17 mouse cellular contexts compared by ENCODE assay signal in the genomic region with DNA sequence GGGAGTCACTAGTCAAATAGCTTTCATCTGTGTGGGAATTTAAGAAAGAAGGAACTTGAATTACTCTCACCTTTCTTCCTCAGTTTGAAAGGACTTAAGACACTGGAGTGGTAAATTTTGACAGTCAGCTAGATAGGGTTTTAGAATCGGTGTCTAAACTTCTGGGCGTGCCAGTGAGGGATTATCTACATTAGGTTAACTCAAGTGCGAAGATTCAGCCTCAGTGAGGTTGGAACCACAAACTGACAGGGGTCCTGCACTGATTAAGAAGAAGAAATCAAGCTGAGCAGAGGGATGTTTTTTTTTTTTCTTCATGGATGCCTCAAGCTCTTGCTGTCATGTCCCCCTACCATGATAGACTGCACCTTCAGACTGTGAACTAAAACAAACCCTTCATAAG. TPM values are rescaled to one million over a fixed set of nuclear protein-coding genes. Genes with fewer than 3 reads are reported as not detected.
DNase-seq lines count a peak whose midpoint lies in the region; TF ChIP-seq lines count a peak whose summit lies in the region.
"Had no signal": no experiment of that assay in that cellular context is flagged by ENCODE, and none has a peak within 500 bp of the region (broad histone marks: within the 10 kb centered on the region; RNA-seq: fewer than 3 reads in every experiment).

No protein-coding gene starts in this region.

- peak; percentile 52 for DNase-seq in MEL (ENCODE audit: low read depth, low spot score)
- no peak for DNase-seq in gastrocnemius, postnatal 10 days
- DNase-seq: adrenal gland, adult 2 months; adrenal gland, adult 8-10 months; adrenal gland, postnatal 10 days; adrenal gland, postnatal 14 days; adrenal gland, postnatal 25 days; adrenal gland, postnatal 36 days; B cell, adult 2 months; cerebellum, adult 11 months; cerebellum, adult 11-12 months; cerebellum, adult 18-20 months; cerebellum, adult 2 months; cerebellum, adult 8-10 months had no signal

- H3K27me3 ChIP-seq in MEL (ENCODE audit: control insufficient read depth in 1 of 2, insufficient read depth in 2 of 2, low read length in 2 of 2): no peaks in the 10 kb centered on the region
- H3K27me3 ChIP-seq: CH12.LX, Patski had no signal

- no peaks in the 10 kb centered on the region for H3K9me3 ChIP-seq in MEL (replicated peaks; ENCODE audit: insufficient read depth, low read length)
- H3K9me3 ChIP-seq: G1E had no signal

- H3K4me1 ChIP-seq in MEL (ENCODE audit: control insufficient read depth in 1 of 2, insufficient read depth in 2 of 2, low read length in 2 of 2): 0 out of 4 replicates have a peak, but pooled peaks cover 0 to 3% of the 10 kb centered on the region in 2 experiments

- no peak for TF ChIP-seq POLR2A in MEL (IDR thresholded peaks at IDR 0.05; ENCODE audit: control insufficient read depth in 1 of 2, insufficient read depth in 1 of 2, low read depth in 1 of 2, low read length in 2 of 2, poor library complexity in 1 of 2)

- no peaks in the 10 kb centered on the region for H3K36me3 ChIP-seq in MEL (ENCODE audit: control insufficient read depth in 1 of 2, insufficient read depth in 2 of 2, low read length in 2 of 2)
- H3K36me3 ChIP-seq: G1E had no signal

- no peak overlapping the region for H3K9ac ChIP-seq in MEL (ENCODE audit: control insufficient read depth, low read depth, low read length, poor library complexity, severe bottlenecking)

- TF ChIP-seq RAD21 in MEL (IDR thresholded peaks at IDR 0.05; ENCODE audit: low read depth, low read length): no peak

- no peaks in the 10 kb centered on the region for H3K79me2 ChIP-seq in MEL (ENCODE audit: control insufficient read depth, insufficient read depth, low read length, poor library complexity)

- no peak for TF ChIP-seq CTCF in MEL (IDR thresholded peaks at IDR 0.05 in 2 of 3, conservative IDR thresholded peaks at IDR 0.05 in 1 of 3; ENCODE audit: control insufficient read depth in 1 of 3, insufficient read depth in 1 of 3, low read depth in 2 of 3, low read length in 3 of 3, poor library complexity in 1 of 3, severe bottlenecking in 1 of 3)

- TF ChIP-seq EP300 in MEL (IDR thresholded peaks at IDR 0.05; ENCODE audit: low read depth in 1 of 2, low read length in 2 of 2): no peak

- H3K4me3 ChIP-seq in MEL (ENCODE audit: control insufficient read depth in 1 of 2, insufficient read depth in 1 of 2, low read depth in 2 of 2, low read length in 2 of 2): no peak overlapping the region

- no peak overlapping the region for H3K27ac ChIP-seq in MEL (ENCODE audit: control insufficient read depth, low read depth, low read length)

TF ChIP-seq in MEL, 35 proteins besides CTCF, POLR2A, EP300 and RAD21:
- TF ChIP-seq KAT2A (conservative IDR thresholded peaks at IDR 0.05; ENCODE audit: low read depth, low read length) (no peak), TBP (IDR thresholded peaks at IDR 0.05; ENCODE audit: low read depth, low read length) (no peak), POLR2AphosphoS5 (IDR thresholded peaks at IDR 0.05; ENCODE audit: borderline replicate concordance, low read depth, low read length) (no peak), MAFK (IDR thresholded peaks at IDR 0.05; ENCODE audit: borderline replicate concordance, low read depth, low read length) (no peak), MEF2A (IDR thresholded peaks at IDR 0.05; ENCODE audit: extremely low read depth, insufficient replicate concordance, low read depth, low read length, poor library complexity, severe bottlenecking) (no peak), MAX (IDR thresholded peaks at IDR 0.05; ENCODE audit: low read length) (no peak), NRF1 (IDR thresholded peaks at IDR 0.05; ENCODE audit: insufficient read depth, low read depth, low read length, poor library complexity, severe bottlenecking) (no peak), TCF12 (IDR thresholded peaks at IDR 0.05; ENCODE audit: low read depth, low read length) (no peak), HCFC1 (IDR thresholded peaks at IDR 0.05; ENCODE audit: low read depth, low read length) (no peak), RCOR1 (IDR thresholded peaks at IDR 0.05; ENCODE audit: low read depth, low read length) (peak; percentile 96), ZC3H11A (IDR thresholded peaks at IDR 0.05; ENCODE audit: low read depth, low read length) (no peak), ZMIZ1 (IDR thresholded peaks at IDR 0.05; ENCODE audit: low read depth, low read length) (no peak), MYC (IDR thresholded peaks at IDR 0.05; ENCODE audit: low read depth, low read length) (no peak), POLR2AphosphoS2 (IDR thresholded peaks at IDR 0.05; ENCODE audit: low read length) (no peak), ZNF384 (IDR thresholded peaks at IDR 0.05; ENCODE audit: low read depth, low read length) (0 out of 2 replicates have a peak, but pooled peaks have one; percentile 26), ELF1 (IDR thresholded peaks at IDR 0.05; ENCODE audit: low read depth, low read length) (no peak), ZKSCAN1 (IDR thresholded peaks at IDR 0.05; ENCODE audit: low read depth, low read length) (no peak), MYB (IDR thresholded peaks at IDR 0.05; ENCODE audit: low read depth, low read length) (no peak), GATA1 (IDR thresholded peaks at IDR 0.05; ENCODE audit: low read depth, low read length) (0 out of 2 replicates have a peak, but pooled peaks have one; percentile 6)

RNA-seq across cellular contexts. Expression of a gene that starts 53.3 kb away (rescaled TPM):
- 10.2 and 11.7 TPM in 2 replicates for total RNA-seq in MEL (2012; rRNA removed)
- polyA plus RNA-seq in MEL (2012; ENCODE audit: insufficient read depth in 1 of 2, insufficient read length in 2 of 2, low read depth in 1 of 2, low replicate concordance in 2 of 2, missing spikeins in 1 of 2): 1 to 10 TPM in 1 of 2 experiments, not detected in 1; 7.9 TPM
- 1 to 10 TPM; 2.0 to 3.0 TPM for total RNA-seq in gastrocnemius, postnatal 10 days (2021)
- polyA plus RNA-seq: adrenal gland, adult 2 months had no signal

RNA-seq across cellular contexts. Expression of a gene that starts 53.4 kb away (rescaled TPM):
- total RNA-seq in MEL (2012; rRNA removed): 3.1 and 3.7 TPM in 2 replicates
- polyA plus RNA-seq in MEL (2012; ENCODE audit: insufficient read depth in 1 of 2, insufficient read length in 2 of 2, low read depth in 1 of 2, low replicate concordance in 2 of 2, missing spikeins in 1 of 2): 1 to 10 TPM in 1 of 2 experiments, not detected in 1; 5.3 TPM
- total RNA-seq in gastrocnemius, postnatal 10 days (2021): 10 to 100 TPM in 1 of 2 experiments, 1 to 10 TPM in 1; 9.9 to 10.1 TPM
